Mouse (Mus musculus): ENCODE results near the gene Olfr115. TPM values are rescaled to one million over a fixed set of nuclear protein-coding genes. Genes with fewer than 3 reads are reported as not detected.

Olfr115 gene
- not detected in 2 replicates for polyA plus RNA-seq (2012; rRNA removed; ENCODE audit: low replicate concordance)

GRCm38 (mm10) chr17:37627009-37627408 lies at the start of gene Olfr115, which contains the start of gene Olfr116:
Gene Olfr115 (minus strand): TSS chr17:37627109.
Gene Olfr116 (minus strand): TSS chr17:37627199.

GRCm38 (mm10) chr17:37666688-37667087 lies 39.8 kb upstream of the Olfr115 start, which contains the start of gene Olfr118:
Gene Olfr118 (plus strand): TSS chr17:37666988.

GRCm38 (mm10) chr17:37663682-37664081 lies 36.8 kb upstream of the Olfr115 start, which contains the start of gene Olfr117:
Gene Olfr117 (minus strand): TSS chr17:37663782.

GRCm38 (mm10) chr17:37592643-37593042 lies 34.3 kb downstream of the Olfr115 start, which contains the start of gene Olfr114:
Gene Olfr114 (minus strand): TSS chr17:37592743.

GRCm38 (mm10) chr17:37577563-37577962 lies 49.3 kb downstream of the Olfr115 start, which contains the start of gene Olfr113:
Gene Olfr113 (minus strand): TSS chr17:37577663.

GRCm38 (mm10) chr17:37569351-37569750 lies 57.6 kb downstream of the Olfr115 start, which contains the start of gene Olfr112:
Gene Olfr112 (minus strand): TSS chr17:37569451.

Other genes starting within 250 kb of the Olfr115 start
- gene Olfr105-ps, start 248.1 kb downstream of the Olfr115 start, polyA plus RNA-seq (2012; rRNA removed; ENCODE audit: low replicate concordance), result not detected in 2 replicates
- not detected in 2 replicates for gene Olfr106-ps, start 236.7 kb downstream of the Olfr115 start, polyA plus RNA-seq (2012; rRNA removed; ENCODE audit: low replicate concordance)
- gene Olfr107, start 227.9 kb downstream of the Olfr115 start, polyA plus RNA-seq (2012; rRNA removed; ENCODE audit: low replicate concordance), result not detected in 2 replicates
- gene Olfr108, start 181.6 kb downstream of the Olfr115 start, polyA plus RNA-seq (2012; rRNA removed; ENCODE audit: low replicate concordance), result not detected in 2 replicates
- not detected in 2 replicates for gene Olfr109, start 168.2 kb downstream of the Olfr115 start, polyA plus RNA-seq (2012; rRNA removed; ENCODE audit: low replicate concordance)
- gene H2-M2, start 143.6 kb downstream of the Olfr115 start, polyA plus RNA-seq (2012; rRNA removed; ENCODE audit: low replicate concordance), result 13.9 and 17.2 TPM in 2 replicates
- 0.19 and 0.23 TPM in 2 replicates for gene Olfr110, start 134.6 kb downstream of the Olfr115 start, polyA plus RNA-seq (2012; rRNA removed; ENCODE audit: low replicate concordance)
- gene Olfr111, start 119.1 kb downstream of the Olfr115 start, polyA plus RNA-seq (2012; rRNA removed; ENCODE audit: low replicate concordance), result 0.22 and 0.52 TPM in 2 replicates
- not detected in 2 replicates for gene Olfr112, start 57.7 kb downstream of the Olfr115 start, polyA plus RNA-seq (2012; rRNA removed; ENCODE audit: low replicate concordance)
- gene Olfr113, start 49.4 kb downstream of the Olfr115 start, polyA plus RNA-seq (2012; rRNA removed; ENCODE audit: low replicate concordance), result not detected in 2 replicates
- not detected in 2 replicates for gene Olfr114, start 34.4 kb downstream of the Olfr115 start, polyA plus RNA-seq (2012; rRNA removed; ENCODE audit: low replicate concordance)
- gene Olfr116, start 90 bp upstream of the Olfr115 start, polyA plus RNA-seq (2012; rRNA removed; ENCODE audit: low replicate concordance), result not detected in 2 replicates
- not detected in 2 replicates for gene Olfr117, start 36.7 kb upstream of the Olfr115 start, polyA plus RNA-seq (2012; rRNA removed; ENCODE audit: low replicate concordance)
- gene Olfr118, start 39.9 kb upstream of the Olfr115 start, polyA plus RNA-seq (2012; rRNA removed; ENCODE audit: low replicate concordance), result not detected in 2 replicates
- not detected in 2 replicates for gene Olfr119, start 69.5 kb upstream of the Olfr115 start, polyA plus RNA-seq (2012; rRNA removed; ENCODE audit: low replicate concordance)
- gene Olfr120, start 94.7 kb upstream of the Olfr115 start, polyA plus RNA-seq (2012; rRNA removed; ENCODE audit: low replicate concordance), result not detected in 2 replicates
- gene Olfr121, start 121.7 kb upstream of the Olfr115 start, polyA plus RNA-seq (2012; rRNA removed; ENCODE audit: low replicate concordance), result not detected in 2 replicates
- gene Olfr122, start 141.5 kb upstream of the Olfr115 start, polyA plus RNA-seq (2012; rRNA removed; ENCODE audit: low replicate concordance), result not detected in 2 replicates
- gene Olfr123, start 166.4 kb upstream of the Olfr115 start, polyA plus RNA-seq (2012; rRNA removed; ENCODE audit: low replicate concordance), result not detected in 2 replicates
- not detected in 2 replicates for gene Olfr124, start 172.8 kb upstream of the Olfr115 start, polyA plus RNA-seq (2012; rRNA removed; ENCODE audit: low replicate concordance)
- not detected in 2 replicates for gene Olfr125, start 205.8 kb upstream of the Olfr115 start, polyA plus RNA-seq (2012; rRNA removed; ENCODE audit: low replicate concordance)
- not detected in 2 replicates for gene Olfr126, start 220.4 kb upstream of the Olfr115 start, polyA plus RNA-seq (2012; rRNA removed; ENCODE audit: low replicate concordance)

All from mammary gland, adult 2 months (tissue).